Mouse (Mus musculus) hindbrain, embryonic 11.5 days (tissue): ENCODE data around the gene Thsd7b. TPM values are rescaled to one million over a fixed set of nuclear protein-coding genes. Genes with fewer than 3 reads are reported as not detected.
"Not testable (repeated sequence)": the region's sequence is repeated elsewhere in the genome, so short reads cannot be mapped to it uniquely, and the experiment has no call there.

Source experiments
- ATAC-seq: fragments of 200-750 bp; cut with Nextera tagmentation; 2 replicates; pipeline ENCODE4 v1.8.0; 2017; ENCODE audit warnings: mild to moderate bottlenecking, moderate TSS enrichment, moderate library complexity; ENCODE audit not compliant: low FRiP score
- DNase-seq: peaks from one replicate; pipeline ENCODE4 v3.0.0-alpha.2; 2015; ENCODE audit warnings: low spot score
- H3K27ac ChIP-seq: fragments of 300-500 bp; sonication (generic); 2 replicates; pipeline ENCODE4 v1.5.1; 2014; ENCODE audit warnings: mild to moderate bottlenecking, low read depth, low read length
- H3K27me3 ChIP-seq: fragments of 300-500 bp; sonication (generic); 2 replicates; pipeline ENCODE4 v1.6.1; 2014; ENCODE audit warnings: mild to moderate bottlenecking, low read length, moderate library complexity, mixed read lengths; ENCODE audit not compliant: control insufficient read depth, insufficient read depth
- H3K36me3 ChIP-seq: fragments of 300-500 bp; sonication (generic); 2 replicates; pipeline ENCODE4 v1.6.1; 2014; ENCODE audit warnings: mild to moderate bottlenecking, low read length, moderate library complexity, mixed read lengths; ENCODE audit not compliant: control insufficient read depth, insufficient read depth
- H3K4me1 ChIP-seq: fragments of 300-500 bp; sonication (generic); replicated peaks from 2 replicates; pipeline ENCODE4 v1.6.1; 2014; ENCODE audit warnings: low read length, mixed read lengths; ENCODE audit not compliant: control insufficient read depth, insufficient read depth
- H3K4me2 ChIP-seq: fragments of 300-500 bp; sonication (generic); replicated peaks from 2 replicates; pipeline ENCODE4 v1.6.1; 2014; ENCODE audit warnings: mild to moderate bottlenecking, low read depth, low read length
- H3K4me3 ChIP-seq: fragments of 300-500 bp; sonication (generic); 2 replicates; pipeline ENCODE4 v1.5.1; 2014; ENCODE audit warnings: low read depth, low read length
- H3K9ac ChIP-seq: fragments of 300-500 bp; sonication (generic); 2 replicates; pipeline ENCODE4 v1.6.1; 2014; ENCODE audit warnings: low read depth, low read length
- H3K9me3 ChIP-seq: fragments of 300-500 bp; sonication (generic); 2 replicates; pipeline ENCODE4 v1.6.1; 2016; ENCODE audit warnings: low read length; ENCODE audit not compliant: control insufficient read depth
- WGBS: fragments of 180-500 bp; shearing (Covaris S2); extraction: QIAGEN DNeasy Blood & Tissue Kit; methylation state at CpG from one replicate; pipeline ENCODE4 v1.1.7; 2014; 5-methylcytosine and 5-hydroxymethylcytosine counted together
- polyA plus RNA-seq: library from polyadenylated mRNA; unstranded; fragments of >200 nt; fragmentation: Nextera tagmentation; extraction: Ambion mirVana; gene quantifications from 2 replicates; pipeline ENCODE4 v1.2.1, GENCODE M21; 2014

Thsd7b gene
- polyA plus RNA-seq, 1 experiment from 2014 or later: 14.0 TPM

DNA sequence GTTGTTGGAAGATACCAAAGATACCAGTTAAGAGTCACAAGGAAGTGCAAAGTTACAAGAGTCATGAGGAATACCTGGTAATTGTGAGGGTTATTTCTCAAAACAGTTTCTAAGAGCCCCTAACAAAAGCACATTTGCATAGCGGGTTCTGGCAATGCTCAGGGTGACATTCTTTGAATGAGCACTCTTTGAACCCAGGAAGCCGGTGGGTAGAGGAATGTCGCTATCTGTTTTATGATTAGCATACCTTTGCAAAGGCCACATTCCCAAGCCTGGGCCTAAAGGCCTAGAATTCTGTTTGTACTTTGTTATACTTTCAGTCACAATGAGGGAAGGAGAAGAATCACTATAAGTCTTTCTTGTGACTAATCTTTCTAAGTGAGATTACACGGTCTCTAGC, 973.8 kb downstream of the Thsd7b start:
- WGBS: 91% methylated on average over 4 of the region's 4 CpGs
- H3K4me2 ChIP-seq, H3K4me3 ChIP-seq, H3K27me3 ChIP-seq, H3K4me1 ChIP-seq, DNase-seq, ATAC-seq, H3K36me3 ChIP-seq, H3K9ac ChIP-seq, H3K9me3 ChIP-seq, H3K27ac ChIP-seq: not testable (repeated sequence)

- no peak overlapping the region for H3K4me3 ChIP-seq
These were observed 988.9 kb downstream of the Thsd7b start for GRCm38 (mm10) chr1:130262046-130262445.

More at GRCm38 (mm10) chr1:130262046-130262445, 988.9 kb downstream of the Thsd7b start:
- H3K36me3 ChIP-seq: no peaks in the 10 kb centered on the region
- ATAC-seq (no peak), DNase-seq (no peak)
- H3K27ac ChIP-seq: no peak overlapping the region
- no peak overlapping the region for H3K4me2 ChIP-seq
- no peaks in the 10 kb centered on the region for H3K4me1 ChIP-seq
- no peak overlapping the region for H3K9ac ChIP-seq
- 62% methylated on average over 6 of the region's 6 CpGs for WGBS
- no peaks in the 10 kb centered on the region for H3K9me3 ChIP-seq
- H3K27me3 ChIP-seq: no peaks in the 10 kb centered on the region
